Mouse (Mus musculus) CD4-positive, CD25-positive, alpha-beta regulatory T cell, adult 9 weeks (primary cell): ENCODE measurements around the gene Huwe1. TPM values are rescaled to one million over a fixed set of nuclear protein-coding genes. Genes with fewer than 3 reads are reported as not detected.

Source experiments
- polyA plus RNA-seq: library from polyadenylated mRNA; unstranded; fragments of 100-300 nt; shearing (Covaris generic); gene quantifications from one replicate; pipeline ENCODE4 v1.2.1, GENCODE M21; 2017

Gene Huwe1
- 59.0 TPM for polyA plus RNA-seq

DNA sequence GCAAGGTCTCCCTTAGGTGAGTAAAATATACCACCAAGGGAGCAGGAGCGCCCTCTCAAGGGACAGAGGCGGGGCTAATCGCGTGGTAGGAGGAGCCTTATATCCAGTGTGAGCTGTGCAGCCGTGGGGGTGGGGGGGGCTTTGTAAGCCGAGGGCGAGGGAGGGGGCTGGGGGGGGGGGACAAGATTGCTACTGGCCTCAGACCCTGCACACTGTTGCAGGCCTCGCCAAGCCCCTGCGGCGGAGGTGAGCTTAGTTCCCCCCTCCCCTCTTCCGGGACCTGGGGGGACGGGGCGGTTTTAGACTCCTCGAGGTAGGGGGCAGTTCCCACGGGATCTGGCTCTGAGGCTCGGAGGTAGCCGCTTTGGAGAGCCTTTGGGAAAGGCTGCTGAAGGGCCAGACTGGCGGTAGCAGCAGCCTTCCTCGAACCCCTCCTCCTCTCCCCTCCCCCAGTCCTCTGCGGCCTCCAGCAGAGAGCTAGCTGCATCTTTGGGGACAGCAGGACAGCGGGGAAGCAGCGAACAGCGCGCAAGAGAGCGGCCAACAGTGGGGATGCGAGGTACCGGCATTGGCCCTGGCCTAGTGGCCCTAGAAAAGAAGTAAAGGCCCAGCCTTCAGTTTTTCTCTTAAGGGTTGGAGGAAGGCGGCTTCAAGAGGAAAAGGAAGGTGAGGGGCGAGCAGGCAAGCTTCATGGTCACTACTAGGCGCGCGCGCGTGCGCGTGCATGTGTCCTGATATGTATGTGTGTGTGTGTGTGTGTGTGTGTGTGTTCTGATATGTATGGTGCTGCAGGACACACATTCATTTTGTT is at the start of gene Huwe1:
Gene Huwe1, plus strand, starts transcription at position 107 of the 811 bp plus-strand sequence.

Other genes starting within 250 kb of the Huwe1 start
- 121 TPM for gene Hsd17b10, start 201.0 kb downstream of the Huwe1 start, polyA plus RNA-seq
- gene Ribc1, start 215.5 kb downstream of the Huwe1 start, polyA plus RNA-seq: 1.6 TPM
- 105 TPM for gene Smc1a, start 215.6 kb downstream of the Huwe1 start, polyA plus RNA-seq